In genomic region chr9:73068688-73069087, GRCm38 (mm10) we compare ENCODE assay signal across 12 mouse cellular contexts. TPM values are rescaled to one million over a fixed set of nuclear protein-coding genes. Genes with fewer than 3 reads are reported as not detected.
DNase-seq lines count a peak whose midpoint lies in the region; ATAC-seq and TF ChIP-seq lines count a peak whose summit lies in the region.
"Had no signal": no experiment of that assay in that cellular context is flagged by ENCODE, and none has a peak within 500 bp of the region (broad histone marks: within the 10 kb centered on the region; RNA-seq: fewer than 3 reads in every experiment).

No protein-coding gene starts in this region.

- ATAC-seq in heart, postnatal 0 days (ENCODE audit: insufficient read depth, low read depth), result no peak
- ATAC-seq in lung, postnatal 0 days, result peak; percentile 71
- no peak for ATAC-seq in forebrain, embryonic 16.5 days
- ATAC-seq in megakaryocyte-erythroid progenitor cell, adult 5-6 weeks (replicated peaks; ENCODE audit: low FRiP score, low TSS enrichment, poor library complexity, severe bottlenecking), result no peak

- intact Hi-C loops in heart, postnatal 14 days (cut with DNase I), result no loop called here

- no peak overlapping the region for H3K9ac ChIP-seq in heart, postnatal 0 days (replicated peaks; ENCODE audit: low read depth, low read length)
- no peak overlapping the region for H3K9ac ChIP-seq in lung, postnatal 0 days (replicated peaks; ENCODE audit: low read depth)
- H3K9ac ChIP-seq in forebrain, embryonic 16.5 days (replicated peaks; ENCODE audit: low read depth, low read length), result no peak overlapping the region
- H3K9ac ChIP-seq: hindbrain, embryonic 15.5 days; limb, embryonic 12.5 days had no signal

- no peak for TF ChIP-seq EP300 in heart, postnatal 0 days (IDR thresholded peaks at IDR 0.05; ENCODE audit: low read depth)
- TF ChIP-seq EP300 in lung, postnatal 0 days (IDR thresholded peaks at IDR 0.05), result peak; percentile 83

- no peak for TF ChIP-seq POLR2A in spleen, adult 2 months (IDR thresholded peaks at IDR 0.05; ENCODE audit: low read depth, low read length)

- no peaks in the 10 kb centered on the region for H3K27me3 ChIP-seq in heart, postnatal 0 days (ENCODE audit: control insufficient read depth, insufficient read depth, low read length)
- no peaks in the 10 kb centered on the region for H3K27me3 ChIP-seq in spleen, adult 2 months (ENCODE audit: control insufficient read depth, insufficient read depth, low read length)
- no peaks in the 10 kb centered on the region for H3K27me3 ChIP-seq in lung, postnatal 0 days (replicated peaks; ENCODE audit: insufficient read depth, low read length)
- H3K27me3 ChIP-seq in forebrain, embryonic 16.5 days (replicated peaks; ENCODE audit: control insufficient read depth, insufficient read depth, low read length), result no peaks in the 10 kb centered on the region
- H3K27me3 ChIP-seq: hindbrain, embryonic 15.5 days; limb, embryonic 12.5 days had no signal

- H3K4me3 ChIP-seq in heart, postnatal 0 days (ENCODE audit: low read depth, low read length), result no peak overlapping the region
- no peak overlapping the region for H3K4me3 ChIP-seq in spleen, adult 2 months (ENCODE audit: extremely low read depth, insufficient read depth, insufficient read length)
- H3K4me3 ChIP-seq in lung, postnatal 0 days (ENCODE audit: low read depth, low read length), result no peak overlapping the region
- H3K4me3 ChIP-seq in forebrain, embryonic 16.5 days (replicated peaks; ENCODE audit: low read length), result no peak overlapping the region
- H3K4me3 ChIP-seq: hindbrain, embryonic 15.5 days; limb, embryonic 12.5 days had no signal

- H3K27ac ChIP-seq in heart, postnatal 0 days (ENCODE audit: low read depth), result peak overlapping the region; percentile 33
- peak overlapping the region; percentile 32; the same call in 1 of the 2 replicates for H3K27ac ChIP-seq in spleen, adult 2 months (ENCODE audit: insufficient read depth, low read length)
- peak overlapping the region; percentile 82 for H3K27ac ChIP-seq in lung, postnatal 0 days (ENCODE audit: low read length)
- H3K27ac ChIP-seq in forebrain, embryonic 16.5 days (ENCODE audit: low read length), result no peak overlapping the region
- H3K27ac ChIP-seq: hindbrain, embryonic 15.5 days had no signal

- WGBS in heart, postnatal 0 days, result 59% methylated on average over 6 of the region's 6 CpGs
- 49% methylated on average over 6 of the region's 6 CpGs for WGBS in spleen, adult 2 months
- 53% methylated on average over 6 of the region's 6 CpGs for WGBS in lung, postnatal 0 days
- WGBS in forebrain, embryonic 16.5 days, result 86% methylated on average over 6 of the region's 6 CpGs

- TF ChIP-seq CTCF in heart, postnatal 0 days (IDR thresholded peaks at IDR 0.05; ENCODE audit: low read depth), result no peak
- no peak for TF ChIP-seq CTCF in spleen, adult 2 months (IDR thresholded peaks at IDR 0.05; ENCODE audit: extremely low read depth, insufficient read depth, insufficient read length, insufficient replicate concordance)
- TF ChIP-seq CTCF in lung, postnatal 0 days (IDR thresholded peaks at IDR 0.05), result no peak

- H3K4me2 ChIP-seq in heart, postnatal 0 days (ENCODE audit: low read depth, low read length), result no peak overlapping the region
- no peak overlapping the region for H3K4me2 ChIP-seq in lung, postnatal 0 days (replicated peaks; ENCODE audit: low read depth, low read length)
- H3K4me2 ChIP-seq in forebrain, embryonic 16.5 days (ENCODE audit: low read length), result no peak overlapping the region
- H3K4me2 ChIP-seq: hindbrain, embryonic 15.5 days; limb, embryonic 12.5 days had no signal

- H3K4me1 ChIP-seq in heart, postnatal 0 days (ENCODE audit: control insufficient read depth, insufficient read depth), result peaks cover 9% of the 10 kb centered on the region
- H3K4me1 ChIP-seq in spleen, adult 2 months (ENCODE audit: control insufficient read depth, insufficient read depth, insufficient read length), result peaks cover 2% of the 10 kb centered on the region; the same call in 1 of the 2 replicates
- H3K4me1 ChIP-seq in lung, postnatal 0 days (ENCODE audit: insufficient read depth, low read depth, low read length), result peaks cover 7% of the 10 kb centered on the region; the same call in 1 of the 2 replicates
- H3K4me1 ChIP-seq in forebrain, embryonic 16.5 days (replicated peaks; ENCODE audit: control insufficient read depth, insufficient read depth, low read length), result no peaks in the 10 kb centered on the region

- H3K36me3 ChIP-seq in heart, postnatal 0 days (replicated peaks; ENCODE audit: control insufficient read depth, insufficient read depth, low read length), result no peaks in the 10 kb centered on the region
- no peaks in the 10 kb centered on the region for H3K36me3 ChIP-seq in spleen, adult 2 months (ENCODE audit: control insufficient read depth, insufficient read depth, low read length)
- no peaks in the 10 kb centered on the region for H3K36me3 ChIP-seq in lung, postnatal 0 days (ENCODE audit: insufficient read depth, low read length)
- H3K36me3 ChIP-seq in forebrain, embryonic 16.5 days (ENCODE audit: control insufficient read depth, insufficient read depth), result no peaks in the 10 kb centered on the region
- H3K36me3 ChIP-seq: hindbrain, embryonic 15.5 days; limb, embryonic 12.5 days had no signal

- no peak for DNase-seq in heart, postnatal 0 days (ENCODE audit: low spot score)
- no peak for DNase-seq in heart, postnatal 14 days
- DNase-seq in spleen, adult 2 months (ENCODE audit: low read depth in 1 of 2, low spot score in 2 of 2), result no peak
- no peak for DNase-seq in spleen, postnatal 4 days (ENCODE audit: low spot score in 2 of 2)
- DNase-seq in lung, postnatal 0 days (ENCODE audit: low spot score), result peak; percentile 60
- peak; percentile 45 for DNase-seq in yolk sac, embryonic 10.5 days (ENCODE audit: low spot score)
- DNase-seq: adrenal gland, postnatal 14 days; gastrocnemius, postnatal 25 days had no signal

- H3K9me3 ChIP-seq in heart, postnatal 0 days (replicated peaks; ENCODE audit: control insufficient read depth, low read length), result no peaks in the 10 kb centered on the region
- no peaks in the 10 kb centered on the region for H3K9me3 ChIP-seq in lung, postnatal 0 days (ENCODE audit: low read length)
- no peaks in the 10 kb centered on the region for H3K9me3 ChIP-seq in forebrain, embryonic 16.5 days (ENCODE audit: control insufficient read depth, low read length)
- H3K9me3 ChIP-seq: hindbrain, embryonic 15.5 days; limb, embryonic 12.5 days had no signal

RNA-seq across cellular contexts. Expression of gene Rab27a, which starts 24.0 kb away (rescaled TPM):
- 3.1 and 4.0 TPM in 2 replicates for total RNA-seq in heart, postnatal 0 days (2014; rRNA removed; ENCODE audit: low replicate concordance)
- polyA plus RNA-seq in heart, postnatal 0 days (2015; fragmentation: Nextera tagmentation; extraction: Ambion mirVana), result 1.7 and 2.7 TPM in 2 replicates
- total RNA-seq in heart, postnatal 14 days (2021), result 1 to 10 TPM; 5.6 to 6.7 TPM
- 6.0 and 7.0 TPM in 2 replicates for polyA plus RNA-seq in spleen, adult 2 months (2012; rRNA removed)
- polyA plus RNA-seq in lung, postnatal 0 days (2015; fragmentation: Nextera tagmentation; extraction: Ambion mirVana), result 41.6 and 48.7 TPM in 2 replicates
- 1.2 and 1.9 TPM in 2 replicates for polyA plus RNA-seq in forebrain, embryonic 16.5 days (2015; fragmentation: Nextera tagmentation; extraction: Ambion mirVana)
- total RNA-seq in megakaryocyte-erythroid progenitor cell, adult 5-6 weeks (2014; fragmentation: Nextera tagmentation), result 7.6 and 11.3 TPM in 2 replicates
- 9.8 and 17.4 TPM in 2 replicates for total RNA-seq in megakaryocyte-erythroid progenitor cell, adult 5-6 weeks (2017)

RNA-seq across cellular contexts. Expression of gene Pigb, which starts 28.5 kb away (rescaled TPM):
- 3.0 and 8.8 TPM in 2 replicates for total RNA-seq in heart, postnatal 0 days (2014; rRNA removed; ENCODE audit: low replicate concordance)
- 1.9 and 2.5 TPM in 2 replicates for polyA plus RNA-seq in heart, postnatal 0 days (2015; fragmentation: Nextera tagmentation; extraction: Ambion mirVana)
- 1 to 10 TPM; 2.6 to 2.8 TPM for total RNA-seq in heart, postnatal 14 days (2021)
- 6.8 and 8.3 TPM in 2 replicates for polyA plus RNA-seq in spleen, adult 2 months (2012; rRNA removed)
- 5.5 and 6.5 TPM in 2 replicates for polyA plus RNA-seq in lung, postnatal 0 days (2015; fragmentation: Nextera tagmentation; extraction: Ambion mirVana)
- 13.6 and 14.3 TPM in 2 replicates for polyA plus RNA-seq in forebrain, embryonic 16.5 days (2015; fragmentation: Nextera tagmentation; extraction: Ambion mirVana)
- 22.7 and 28.2 TPM in 2 replicates for total RNA-seq in megakaryocyte-erythroid progenitor cell, adult 5-6 weeks (2014; fragmentation: Nextera tagmentation)
- 5.2 and 8.2 TPM in 2 replicates for total RNA-seq in megakaryocyte-erythroid progenitor cell, adult 5-6 weeks (2017)

RNA-seq across cellular contexts. Expression of gene Khdc3, which starts 32.9 kb away (rescaled TPM):
- total RNA-seq in heart, postnatal 0 days (2014; rRNA removed; ENCODE audit: low replicate concordance), result not detected in 2 replicates
- polyA plus RNA-seq in heart, postnatal 0 days (2015; fragmentation: Nextera tagmentation; extraction: Ambion mirVana), result not detected in 2 replicates
- under 1 TPM; 0.17 to 0.22 TPM for total RNA-seq in heart, postnatal 14 days (2021)
- 0.30 and 0.40 TPM in 2 replicates for polyA plus RNA-seq in spleen, adult 2 months (2012; rRNA removed)
- polyA plus RNA-seq in lung, postnatal 0 days (2015; fragmentation: Nextera tagmentation; extraction: Ambion mirVana), result 0.12 and 0.14 TPM in 2 replicates
- not detected in 2 replicates for polyA plus RNA-seq in forebrain, embryonic 16.5 days (2015; fragmentation: Nextera tagmentation; extraction: Ambion mirVana)
- not detected in 2 replicates for total RNA-seq in megakaryocyte-erythroid progenitor cell, adult 5-6 weeks (2014; fragmentation: Nextera tagmentation)
- not detected in 2 replicates for total RNA-seq in megakaryocyte-erythroid progenitor cell, adult 5-6 weeks (2017)
- total RNA-seq: gastrocnemius, postnatal 25 days had no signal
- polyA plus RNA-seq: limb, embryonic 12.5 days had no signal

RNA-seq across cellular contexts. Expression of gene Gm20509, which starts 33.6 kb away (rescaled TPM):
- not detected in 2 replicates for total RNA-seq in heart, postnatal 0 days (2014; rRNA removed; ENCODE audit: low replicate concordance)
- polyA plus RNA-seq in heart, postnatal 0 days (2015; fragmentation: Nextera tagmentation; extraction: Ambion mirVana), result not detected in 2 replicates
- total RNA-seq in heart, postnatal 14 days (2021), result not detected
- not detected in 2 replicates for polyA plus RNA-seq in spleen, adult 2 months (2012; rRNA removed)
- polyA plus RNA-seq in lung, postnatal 0 days (2015; fragmentation: Nextera tagmentation; extraction: Ambion mirVana), result not detected in 2 replicates
- polyA plus RNA-seq in forebrain, embryonic 16.5 days (2015; fragmentation: Nextera tagmentation; extraction: Ambion mirVana), result not detected in 2 replicates
- not detected in 2 replicates for total RNA-seq in megakaryocyte-erythroid progenitor cell, adult 5-6 weeks (2014; fragmentation: Nextera tagmentation)
- not detected in 2 replicates for total RNA-seq in megakaryocyte-erythroid progenitor cell, adult 5-6 weeks (2017)
- total RNA-seq: adrenal gland, postnatal 14 days; gastrocnemius, postnatal 25 days had no signal
- polyA plus RNA-seq: hindbrain, embryonic 15.5 days; limb, embryonic 12.5 days had no signal

RNA-seq across cellular contexts. Expression of gene Rsl24d1, which starts 44.5 kb away (rescaled TPM):
- total RNA-seq in heart, postnatal 0 days (2014; rRNA removed; ENCODE audit: low replicate concordance), result 51.6 and 65.0 TPM in 2 replicates
- 70.4 and 71.4 TPM in 2 replicates for polyA plus RNA-seq in heart, postnatal 0 days (2015; fragmentation: Nextera tagmentation; extraction: Ambion mirVana)
- 10 to 100 TPM; 48.5 to 56.0 TPM for total RNA-seq in heart, postnatal 14 days (2021)
- 10.0 and 10.6 TPM in 2 replicates for polyA plus RNA-seq in spleen, adult 2 months (2012; rRNA removed)
- polyA plus RNA-seq in lung, postnatal 0 days (2015; fragmentation: Nextera tagmentation; extraction: Ambion mirVana), result 58.8 and 59.8 TPM in 2 replicates
- polyA plus RNA-seq in forebrain, embryonic 16.5 days (2015; fragmentation: Nextera tagmentation; extraction: Ambion mirVana), result 118 and 134 TPM in 2 replicates
- 103 and 110 TPM in 2 replicates for total RNA-seq in megakaryocyte-erythroid progenitor cell, adult 5-6 weeks (2014; fragmentation: Nextera tagmentation)
- 193 and 210 TPM in 2 replicates for total RNA-seq in megakaryocyte-erythroid progenitor cell, adult 5-6 weeks (2017)

Comparison
In these comparisons a context has a peak if more than half of its experiments do, and no peak if none do; other contexts are left out.
1. DNase-seq: peak in lung, postnatal 0 days (single experiment) and yolk sac, embryonic 10.5 days (single experiment); none in heart, postnatal 0 days (single experiment), heart, postnatal 14 days (0 of 2), spleen, adult 2 months (0 of 2) and spleen, postnatal 4 days (0 of 2).